Mouse (Mus musculus) layer of hippocampus, postnatal 36 days (tissue): Measurements from ENCODE around the gene Lipm. TPM values are rescaled to one million over a fixed set of nuclear protein-coding genes. Genes with fewer than 3 reads are reported as not detected.

Experiments used
- DNase-seq, 2 experiments: peaks; one replicate each; pipeline ENCODE4 v3.0.0; 2022
- microRNA-seq, 2 experiments: library from miRNA; unstranded; fragments of <30 nt; microRNA quantifications; one replicate each; pipeline ENCODE4 v1.2.0; 2021
- total RNA-seq, 2 experiments: library from RNA; stranded (reverse); gene quantifications; 2 replicates each; pipeline ENCODE4 v1.2.3; 2021

Lipm gene
- total RNA-seq, 2 experiments from 2014 or later, result 0.51 TPM; not detected in 1

DNA sequence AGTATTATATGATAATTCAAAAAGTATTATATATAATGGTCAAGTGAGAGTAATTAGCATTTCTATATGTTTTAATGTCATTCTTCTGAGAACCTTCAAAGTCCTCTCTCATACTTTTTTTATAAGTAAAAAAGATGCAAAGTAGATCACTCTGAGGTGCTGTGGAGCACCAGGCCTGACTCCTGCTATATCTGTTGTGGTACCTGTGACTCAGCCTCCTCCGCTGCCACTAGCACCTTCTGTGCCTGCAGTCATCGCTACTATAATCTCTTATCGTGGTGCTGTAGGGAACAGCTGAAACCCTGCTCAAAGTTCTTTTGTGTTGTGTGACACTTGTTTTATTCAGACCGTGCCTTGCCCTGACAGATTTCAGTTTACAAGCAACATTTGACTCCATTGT is 65.7 kb downstream of the Lipm start:
- no peak for DNase-seq

DNA sequence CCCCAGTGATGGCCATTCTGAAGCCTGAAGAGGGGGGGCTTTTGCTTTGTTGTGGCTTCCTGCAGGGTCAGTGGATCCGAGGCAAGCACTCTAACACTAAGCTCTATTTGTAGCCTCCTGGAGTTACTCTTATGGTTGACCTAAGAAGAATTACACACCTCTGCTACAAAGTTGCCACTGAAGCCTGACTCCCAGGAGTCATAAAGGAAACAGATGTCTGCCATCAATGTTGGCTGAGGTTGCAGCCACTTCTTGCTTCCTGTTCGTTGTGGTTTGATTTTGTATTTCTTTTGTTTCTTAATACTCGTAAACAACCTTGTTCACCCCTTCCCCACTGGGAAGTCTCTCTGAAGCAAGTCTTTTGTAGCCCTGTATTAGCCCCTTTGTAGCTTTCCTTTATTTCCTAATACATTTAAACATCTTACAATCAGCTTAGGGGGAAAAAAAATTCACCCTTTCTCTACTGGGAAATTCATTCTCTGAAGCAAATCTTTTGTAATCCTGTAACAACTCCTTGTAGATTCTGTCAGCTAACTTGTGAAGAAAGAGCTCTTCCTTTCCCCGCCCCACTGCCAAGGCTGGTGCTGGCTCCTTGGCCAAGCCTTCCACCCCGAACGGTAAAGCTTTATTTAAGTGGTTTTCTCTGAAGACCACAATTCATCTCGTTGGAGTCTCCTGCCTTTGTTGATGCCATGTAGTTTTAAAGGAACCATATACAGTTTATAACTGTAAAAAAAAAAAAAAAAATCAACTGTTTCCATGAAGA is 67.3 kb downstream of the Lipm start:
- DNase-seq, result no peak

DNA sequence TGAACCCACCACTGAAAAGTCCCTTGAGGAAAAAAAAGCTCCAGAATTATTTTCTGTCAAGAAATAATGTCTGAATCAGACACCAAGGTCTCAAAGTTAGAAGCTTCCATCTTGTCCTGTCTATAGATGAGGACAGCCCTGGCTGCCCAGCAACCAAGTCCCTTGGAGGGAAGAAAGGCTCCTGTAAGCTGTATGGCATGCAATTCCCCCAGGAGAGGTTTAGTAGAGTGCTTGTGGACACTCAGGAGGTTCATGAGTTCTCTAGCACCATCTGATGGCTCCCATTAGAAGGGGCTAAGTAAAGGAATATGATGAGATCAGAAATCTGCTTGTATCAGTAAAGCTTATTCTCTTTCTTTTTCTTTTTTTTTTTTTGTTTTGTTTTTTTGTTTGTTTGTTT is 68.4 kb downstream of the Lipm start:
- no peak for DNase-seq

DNA sequence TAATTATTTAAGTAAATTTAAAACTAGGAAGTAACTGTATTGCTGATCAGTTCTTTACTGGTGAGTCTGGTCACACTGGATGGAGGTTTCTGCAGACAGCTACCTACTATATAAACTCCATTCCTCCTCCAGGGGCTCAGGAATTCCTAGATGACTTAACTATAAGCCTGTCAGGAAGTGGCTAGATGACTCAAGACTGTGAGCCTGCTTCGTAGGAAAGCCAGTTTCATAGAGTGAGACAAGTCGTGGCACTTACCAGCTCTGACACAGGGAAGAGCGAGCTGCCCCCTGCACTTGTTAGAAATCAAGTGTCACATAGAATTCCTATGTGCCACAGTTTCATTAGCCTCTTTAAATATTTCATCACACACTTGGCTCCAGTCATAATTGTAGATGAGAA is 70.4 kb downstream of the Lipm start:
- DNase-seq, result no peak

Small RNAs within 50 kb of the gene (microRNA-seq; reads per million reads assigned to microRNA genes)
- 0 reads per million in 2 experiments for gene Gm23334

Other genes with a start within 250 kb of the Lipm start
- not detected for gene Lipf, start 139.7 kb upstream of the Lipm start, total RNA-seq
- gene Lipk, start 92.6 kb upstream of the Lipm start, total RNA-seq, result not detected
- gene Lipn, start 33.6 kb upstream of the Lipm start, total RNA-seq, result not detected
- not detected for gene Ankrd22, start 65.1 kb downstream of the Lipm start, total RNA-seq
- gene Stambpl1, start 91.3 kb downstream of the Lipm start, total RNA-seq, result 10 to 100 TPM; 20.4 to 20.8 TPM
- gene Acta2, start 154.7 kb downstream of the Lipm start, total RNA-seq, result 10 to 100 TPM; 13.7 to 16.7 TPM
- gene Fas, start 189.7 kb downstream of the Lipm start, total RNA-seq, result 1 to 10 TPM; 1.6 to 3.5 TPM